Mouse (Mus musculus): ENCODE results near the gene Gm20873.
"Not testable (repeated sequence)": the region's sequence is repeated elsewhere in the genome, so short reads cannot be mapped to it uniquely, and the experiment has no call there.

The Gm20873 gene

GRCm38 (mm10) chrY:6266798-6267197 is at the start of gene Gm20873:
Gm20873 (plus strand) TSS chrY:6267098.
- not testable (repeated sequence) for DNase-seq (ENCODE audit: low spot score)

- DNase-seq (ENCODE audit: low spot score), result not testable (repeated sequence)
Observed at GRCm38 (mm10) chrY:6237895-6238294, 29.0 kb upstream of the Gm20873 start, which contains the start of gene Gm21746. Gm21746 (minus strand) TSS chrY:6237995.

Data from yolk sac, embryonic 10.5 days (tissue).